Mouse (Mus musculus) heart, postnatal 14 days (tissue): ENCODE data around the gene Cbx8. TPM values are rescaled to one million over a fixed set of nuclear protein-coding genes. Genes with fewer than 3 reads are reported as not detected.

ENCODE experiments used
- DNase-seq, 2 experiments: peaks; one replicate each; pipeline ENCODE4 v3.0.0; 2021 to 2022
- intact Hi-C: fragments of 180-260 bp; cut with DNase I; formaldehyde crosslinking; loops from one replicate; pipeline ENCODE4 v1.15.1; 2025
- total RNA-seq, 2 experiments: library from RNA; stranded (reverse); gene quantifications; 2 replicates each; pipeline ENCODE4 v1.2.3; 2021

The Cbx8 gene
- total RNA-seq, 2 experiments from 2014 or later = 6.0 to 6.1 TPM

DNA sequence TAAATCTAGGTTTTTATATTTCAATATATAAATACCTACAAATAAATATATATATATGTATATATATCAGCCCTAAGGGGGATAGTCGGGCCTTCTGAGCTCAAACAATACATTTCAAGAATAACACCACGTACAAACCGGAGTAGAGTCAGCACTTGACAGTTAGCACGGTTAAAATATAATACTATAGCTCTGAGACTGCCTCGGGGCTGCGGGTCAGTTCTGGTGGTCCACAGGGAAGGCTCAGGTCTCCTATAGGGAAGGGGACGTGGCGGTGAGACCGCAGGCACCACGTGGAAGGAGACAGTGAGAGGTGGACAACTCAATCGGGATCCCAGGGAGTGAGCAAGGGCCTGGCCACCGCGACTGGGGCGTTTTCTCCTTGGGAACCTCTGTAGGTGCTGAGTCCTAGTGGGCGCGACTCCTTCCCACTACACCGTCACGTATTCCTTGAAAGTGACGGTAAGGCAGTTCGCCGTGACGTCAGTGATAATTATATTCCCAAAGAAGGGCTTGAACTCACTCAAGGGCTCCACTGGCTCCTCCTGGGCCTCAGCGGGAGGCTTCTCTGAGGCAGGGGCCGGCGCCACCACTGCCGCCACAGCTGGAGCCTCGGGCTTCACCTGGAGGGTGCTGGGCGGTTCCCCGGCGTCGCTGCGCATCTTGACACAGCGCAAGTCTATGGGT lies 39.8 kb upstream of the Cbx8 start:
- intact Hi-C loops = no loop called here
- no peak for DNase-seq

DNA sequence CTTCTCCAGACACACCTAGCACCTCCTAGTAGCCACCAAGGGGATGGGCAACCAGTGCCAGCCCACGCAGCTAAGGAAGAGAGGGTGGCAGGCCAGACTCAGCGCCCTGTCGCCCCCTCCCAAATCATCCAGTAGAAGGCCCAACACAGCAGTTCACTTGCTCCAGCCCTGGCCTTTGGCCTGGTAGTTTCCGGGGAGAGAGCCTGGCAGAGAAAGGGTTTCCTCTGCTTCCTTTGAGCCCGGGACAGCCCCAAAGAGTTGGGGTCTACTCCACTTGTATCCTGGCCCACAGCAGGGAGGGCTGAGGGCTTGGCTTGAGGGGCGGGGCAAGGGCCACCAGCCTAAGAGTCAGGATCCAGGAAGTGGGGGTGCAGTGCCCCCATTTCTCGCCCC lies 38.7 kb upstream of the Cbx8 start:
- DNase-seq = no peak
- intact Hi-C loops = loop anchor here (2.0 kb wide), 1 partner anchor 19 kb away; no protein-coding TSS in a partner anchor

DNA sequence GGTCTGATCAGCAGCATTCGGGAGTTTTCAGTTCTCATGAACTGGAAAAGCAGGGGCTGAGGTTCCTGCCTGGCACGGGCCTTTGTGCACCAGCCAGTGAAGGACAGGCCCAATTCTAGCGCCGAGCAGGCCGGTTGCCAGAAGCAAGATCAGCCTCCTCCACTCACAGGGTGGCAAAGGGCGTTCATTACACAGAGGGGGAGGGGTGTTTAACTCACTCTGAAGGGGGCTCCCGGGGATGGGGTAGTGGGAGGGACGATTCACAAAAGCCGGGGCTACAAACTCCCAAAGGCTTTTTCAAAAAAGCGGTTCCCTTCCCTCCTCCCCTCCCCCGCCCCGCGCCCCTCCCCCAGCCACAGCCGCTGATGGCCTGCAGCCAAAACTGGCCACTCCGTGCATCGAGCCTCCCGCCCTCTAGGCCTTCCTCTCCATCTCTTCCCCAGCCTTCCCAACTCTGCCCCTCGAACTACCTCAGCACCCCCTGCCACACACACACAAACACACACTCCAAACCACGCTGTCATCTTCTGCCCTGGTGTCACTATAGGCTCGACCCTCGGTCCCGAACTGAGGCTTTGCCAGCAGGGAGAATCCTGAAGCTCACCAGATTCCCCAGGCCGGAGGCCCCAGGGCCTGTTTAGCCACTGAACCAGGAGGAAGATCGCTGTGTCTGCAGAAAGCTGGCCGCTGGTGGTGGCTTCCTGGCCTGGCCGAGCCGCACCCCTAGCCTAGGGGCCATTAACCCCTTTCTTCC lies 38.1 kb upstream of the Cbx8 start:
- DNase-seq = peak; percentile 56 to 76
- intact Hi-C loops = loop anchor here (2.0 kb wide), 1 partner anchor 18 kb away; no protein-coding TSS in a partner anchor

DNA sequence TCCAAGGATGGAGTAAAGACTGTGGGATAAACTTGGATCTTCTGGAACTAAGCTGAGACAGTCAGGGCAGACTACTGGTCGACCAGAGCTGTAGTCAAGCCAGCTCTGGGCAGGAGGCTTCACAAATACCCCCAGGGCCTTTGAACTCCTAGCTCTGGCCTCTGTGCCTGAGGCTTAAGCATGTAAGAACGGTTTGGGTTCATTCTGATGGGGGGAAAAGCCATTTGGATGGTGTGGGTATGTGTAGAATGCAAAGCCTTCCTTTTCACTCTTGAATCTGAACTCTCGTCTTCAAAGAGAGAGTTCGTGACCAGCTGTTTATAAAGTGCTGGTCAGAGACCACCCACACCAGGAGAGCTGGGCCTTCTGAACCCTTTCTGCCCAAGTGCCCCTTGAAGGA lies 37.0 kb upstream of the Cbx8 start:
- no peak for DNase-seq

DNA sequence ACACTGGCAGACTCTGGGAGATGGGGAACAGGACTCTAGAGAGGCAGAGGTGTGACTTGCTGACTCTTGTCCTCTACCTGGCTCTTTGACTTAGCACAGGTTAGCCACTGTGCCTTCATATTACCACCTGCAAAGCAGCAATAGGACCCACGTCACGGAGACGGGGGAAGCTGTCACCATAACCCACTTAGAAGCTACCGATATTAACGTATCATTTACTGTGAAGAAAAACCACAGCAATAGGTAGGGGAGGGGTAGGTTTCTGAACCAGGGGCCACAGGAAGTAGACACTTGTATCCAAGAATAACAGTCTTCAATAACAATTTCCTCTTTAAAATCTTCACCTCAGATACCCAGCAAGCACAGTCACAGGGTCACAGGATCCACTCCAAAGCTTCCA lies 35.0 kb upstream of the Cbx8 start:
- intact Hi-C loops = no loop called here
- DNase-seq = no peak

More for the DNA sequence above, 37.0 kb upstream of the Cbx8 start:
- intact Hi-C loops = loop anchor here (2.0 kb wide), 1 partner anchor 17 kb away; no protein-coding TSS in a partner anchor

DNA sequence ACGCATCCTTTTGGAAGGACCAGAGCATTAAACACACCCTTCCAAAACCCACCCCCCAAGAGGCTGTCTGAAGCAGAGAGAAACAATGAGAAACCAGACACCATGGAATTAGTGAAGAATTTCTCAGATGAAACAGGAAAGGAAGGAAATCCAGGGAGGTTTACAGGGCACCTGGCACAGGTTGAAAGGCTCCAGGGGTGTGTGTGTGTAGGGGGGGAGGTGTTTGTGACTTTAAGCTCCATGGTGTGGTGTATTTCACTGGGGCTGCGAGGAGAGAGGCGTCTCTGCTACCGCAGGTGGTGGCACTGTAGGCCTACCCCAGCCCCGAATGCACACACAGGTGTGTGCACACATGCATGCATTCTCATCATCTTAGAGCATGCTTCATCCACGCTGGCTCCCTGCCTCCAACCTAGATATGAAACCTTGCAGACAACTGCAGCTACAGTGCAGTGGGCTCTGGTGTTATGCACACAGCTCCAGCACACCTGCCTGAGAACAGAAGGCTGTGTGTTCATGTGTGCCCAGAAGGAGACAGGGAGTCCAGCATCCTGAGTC lies 33.2 kb upstream of the Cbx8 start:
- DNase-seq = no peak
- intact Hi-C loops = no loop called here

DNA sequence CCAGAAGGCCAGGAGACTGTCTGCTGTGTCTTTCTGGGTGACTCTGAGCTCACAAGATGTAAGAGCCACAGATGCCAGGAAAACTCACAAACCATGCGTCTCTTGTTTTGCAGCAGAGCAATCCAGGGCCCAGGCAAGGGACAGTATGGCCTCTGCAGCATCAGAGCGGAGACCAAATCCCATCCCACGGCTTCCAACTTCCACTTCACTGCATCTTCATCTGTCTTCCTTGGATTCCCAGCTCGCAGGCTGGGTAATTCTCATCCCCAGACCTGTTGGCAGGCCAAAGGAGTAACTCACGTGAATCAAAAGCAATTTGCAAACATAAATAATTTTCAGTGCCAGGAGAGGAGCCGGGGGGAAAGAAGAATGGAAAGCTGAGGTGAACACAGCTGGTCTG lies 32.2 kb upstream of the Cbx8 start:
- intact Hi-C loops = no loop called here
- DNase-seq = no peak

DNA sequence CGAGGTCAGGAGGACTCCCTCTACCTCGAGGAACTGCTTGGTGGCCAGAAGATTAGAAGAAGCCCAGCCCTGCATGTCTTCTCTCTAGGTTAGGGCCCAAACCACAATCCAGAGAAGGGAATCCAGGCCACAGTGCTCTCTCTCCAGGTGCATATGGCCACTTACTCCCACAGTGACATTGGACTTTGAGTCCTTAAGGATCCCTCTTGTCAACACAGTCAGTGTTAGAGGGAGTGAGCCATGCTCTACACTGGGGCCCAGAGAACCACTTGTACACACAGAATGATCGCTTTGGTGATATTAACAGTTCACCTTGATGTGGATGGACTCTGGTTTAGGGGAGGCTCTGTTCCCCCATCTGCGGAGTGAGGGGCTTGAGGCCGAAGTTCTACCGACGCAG lies 31.5 kb upstream of the Cbx8 start:
- intact Hi-C loops = no loop called here
- DNase-seq = no peak

DNA sequence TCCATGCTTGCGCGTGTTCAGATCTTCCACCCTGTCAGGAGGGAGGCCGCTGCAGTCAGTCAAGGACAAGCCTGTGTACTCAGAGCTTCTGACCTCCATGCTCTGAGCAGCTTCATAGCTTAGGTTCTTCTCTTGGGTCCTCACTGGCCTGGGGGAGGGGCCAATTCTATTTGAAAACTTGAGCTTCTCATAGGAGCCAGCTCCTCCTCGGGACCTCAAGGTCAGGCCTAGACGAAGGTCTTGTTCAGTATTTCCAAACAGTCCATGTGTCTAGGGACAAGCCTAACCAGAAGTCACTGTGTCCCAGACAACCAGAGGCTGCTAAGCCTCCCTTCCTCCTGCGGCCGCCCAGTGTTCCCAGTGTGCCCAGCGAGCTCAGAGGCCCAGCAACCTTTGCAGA lies 26.1 kb upstream of the Cbx8 start:
- DNase-seq = no peak
- intact Hi-C loops = no loop called here

DNA sequence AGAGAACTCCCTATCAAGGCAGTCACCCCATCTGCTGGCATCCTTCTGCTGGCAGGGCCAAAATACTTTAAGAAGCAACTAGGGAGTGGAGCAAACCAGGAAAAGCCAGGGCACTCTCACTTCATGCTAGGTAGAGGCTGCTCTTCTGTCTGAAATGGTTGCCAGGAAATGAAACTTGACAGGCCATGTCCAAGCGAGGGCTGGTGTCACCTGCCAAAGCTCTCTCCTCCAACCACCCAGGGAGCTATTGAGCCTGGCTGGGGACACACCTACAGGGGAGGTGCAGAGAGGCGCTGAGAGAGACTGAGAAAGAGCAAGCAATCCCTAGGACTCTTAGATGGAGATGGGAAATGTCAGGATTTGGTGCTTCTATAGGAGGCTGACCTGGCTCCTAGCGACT lies 18.5 kb upstream of the Cbx8 start:
- intact Hi-C loops = no loop called here

DNA sequence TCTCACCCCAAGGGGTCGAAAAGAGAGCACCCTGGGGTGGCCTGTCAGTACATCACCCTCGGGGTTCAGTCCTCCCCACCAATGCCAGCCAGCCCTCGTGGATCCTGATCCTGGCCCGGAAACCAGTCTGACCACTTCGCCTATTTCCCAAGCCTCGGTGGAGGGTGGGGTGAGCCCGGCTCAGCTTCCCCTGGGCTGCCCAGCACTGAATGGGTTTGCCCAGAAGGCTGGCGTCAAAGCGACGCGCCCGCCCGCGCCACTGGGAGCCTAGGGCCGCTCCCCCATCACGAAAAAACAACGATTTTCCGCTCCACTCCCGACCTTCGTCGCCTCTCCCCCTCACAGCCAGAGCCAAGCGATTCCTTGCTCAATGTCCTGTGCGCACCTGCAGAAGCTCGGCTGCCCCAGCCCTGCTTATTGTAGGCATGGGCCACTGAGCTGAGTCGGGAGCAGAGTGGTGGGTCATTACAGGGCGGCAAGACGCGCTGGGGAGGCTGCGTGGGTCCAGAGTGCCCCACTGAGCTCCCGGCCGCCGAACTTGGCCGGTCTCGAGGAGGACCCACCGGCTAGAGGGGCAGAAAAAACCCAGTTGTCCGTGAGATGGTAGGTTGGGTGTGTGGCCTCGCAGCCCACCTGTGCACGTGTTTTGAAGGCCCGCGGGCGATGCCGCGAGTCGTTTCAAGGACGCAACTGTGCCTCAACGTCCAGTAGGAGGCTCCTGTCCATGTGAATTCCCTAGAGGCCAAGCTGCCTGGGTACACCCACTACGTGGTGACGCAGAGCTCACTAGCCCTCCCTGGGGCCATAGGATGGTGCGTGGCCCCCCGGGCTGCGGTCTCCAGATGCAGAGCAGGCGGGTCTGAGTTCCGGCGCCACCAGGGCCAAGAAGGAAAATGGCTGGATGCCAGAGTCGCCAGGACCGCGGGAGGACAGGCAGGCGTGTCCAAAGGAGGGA lies 17.5 kb upstream of the Cbx8 start:
- peak in 1 of 2 experiments; percentile 42 for DNase-seq
- intact Hi-C loops = no loop called here

More for the DNA sequence above, 18.5 kb upstream of the Cbx8 start:
- no peak for DNase-seq

DNA sequence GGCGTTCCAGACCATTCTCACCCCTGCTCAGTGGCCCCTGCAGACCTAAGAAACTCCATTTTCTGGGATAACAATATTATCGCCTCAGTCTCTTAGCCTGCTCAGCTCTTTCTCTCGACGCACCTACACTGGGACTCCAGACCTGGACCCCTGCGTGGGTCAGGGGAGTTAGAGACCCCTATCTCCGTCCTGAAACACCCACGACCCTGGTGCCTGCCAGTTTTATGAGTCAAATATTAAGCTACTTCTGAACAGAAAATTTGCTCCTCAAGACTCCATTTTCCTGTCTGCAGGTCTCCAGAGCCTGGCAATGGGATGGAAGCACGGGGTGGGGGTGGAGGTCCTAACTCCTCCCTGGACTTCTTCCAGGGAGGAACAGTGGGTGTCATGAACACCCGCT lies 16.5 kb upstream of the Cbx8 start:
- no peak for DNase-seq
- intact Hi-C loops = no loop called here

DNA sequence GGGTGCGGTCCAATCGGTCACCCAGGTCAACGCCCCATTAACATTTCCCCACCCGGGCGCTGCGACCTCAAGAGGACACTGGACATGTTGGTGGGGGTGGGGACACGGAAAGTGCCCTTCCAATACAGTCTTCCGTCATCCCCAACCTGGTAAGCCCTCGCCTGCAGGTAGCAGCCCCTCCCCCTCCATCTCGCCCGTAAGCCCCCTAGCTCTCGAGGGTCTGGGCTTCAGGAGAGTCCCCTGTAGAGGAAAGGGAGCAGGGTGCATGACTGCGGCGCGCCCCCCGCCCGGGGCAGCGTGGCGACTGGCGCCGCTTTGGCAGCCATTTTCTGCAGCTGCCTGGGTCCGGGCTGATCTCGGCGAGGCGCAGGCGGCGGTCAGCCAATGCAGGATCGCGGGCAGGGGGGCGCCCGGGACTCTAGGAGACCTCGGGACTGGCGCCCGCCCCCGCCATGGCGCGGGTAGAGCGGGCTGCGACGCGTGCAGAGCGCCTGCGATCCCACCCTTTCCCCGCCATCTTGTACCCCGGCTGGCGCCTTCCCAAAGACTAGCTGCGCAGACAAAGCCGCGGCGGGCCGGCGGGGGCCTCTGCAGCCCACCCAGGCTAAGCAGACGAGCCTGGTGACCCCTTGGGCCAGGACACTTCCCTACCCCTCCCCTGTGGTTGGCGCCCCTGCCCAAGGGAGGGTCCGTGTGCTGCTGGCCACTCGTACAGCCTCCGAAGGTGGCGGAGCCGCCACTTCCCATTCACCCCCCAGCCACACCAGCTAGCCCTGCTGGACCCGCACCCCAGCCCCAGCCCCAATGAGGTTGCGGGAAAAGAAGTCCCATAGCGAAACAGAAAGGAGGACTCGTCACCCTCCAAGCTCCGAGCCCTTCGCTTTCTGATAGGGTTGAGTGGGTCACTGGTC lies 15.8 kb upstream of the Cbx8 start:
- intact Hi-C loops = no loop called here
- DNase-seq = peak; percentile 68 to 73

DNA sequence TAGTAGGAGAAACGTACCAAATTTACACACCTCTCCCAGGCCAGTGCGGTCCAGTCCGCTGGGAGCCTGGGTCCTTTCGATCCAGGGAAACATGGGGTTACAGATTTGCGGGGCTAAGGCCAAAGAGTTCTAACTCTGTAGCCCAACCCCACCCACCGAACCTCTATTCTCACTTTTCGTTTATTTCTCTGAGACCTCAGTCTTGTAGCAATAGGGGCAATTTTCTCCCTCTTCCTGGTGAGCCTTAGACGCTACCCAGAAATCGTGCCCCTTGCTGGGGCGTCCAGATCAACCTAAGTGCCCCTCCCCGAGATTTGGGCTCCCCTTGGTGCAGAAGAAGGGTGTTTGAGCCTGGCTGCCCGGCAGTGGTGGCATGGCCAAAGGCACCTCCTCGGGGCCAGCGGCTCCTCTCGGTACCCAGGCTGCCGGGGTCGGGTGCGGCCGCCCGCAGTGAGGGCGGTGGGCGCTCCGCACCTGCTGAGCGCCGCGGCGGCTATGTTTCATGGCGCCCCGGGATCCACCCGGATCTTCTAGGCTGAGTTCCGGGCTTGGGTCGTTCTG lies 14.9 kb upstream of the Cbx8 start:
- DNase-seq = no peak

DNA sequence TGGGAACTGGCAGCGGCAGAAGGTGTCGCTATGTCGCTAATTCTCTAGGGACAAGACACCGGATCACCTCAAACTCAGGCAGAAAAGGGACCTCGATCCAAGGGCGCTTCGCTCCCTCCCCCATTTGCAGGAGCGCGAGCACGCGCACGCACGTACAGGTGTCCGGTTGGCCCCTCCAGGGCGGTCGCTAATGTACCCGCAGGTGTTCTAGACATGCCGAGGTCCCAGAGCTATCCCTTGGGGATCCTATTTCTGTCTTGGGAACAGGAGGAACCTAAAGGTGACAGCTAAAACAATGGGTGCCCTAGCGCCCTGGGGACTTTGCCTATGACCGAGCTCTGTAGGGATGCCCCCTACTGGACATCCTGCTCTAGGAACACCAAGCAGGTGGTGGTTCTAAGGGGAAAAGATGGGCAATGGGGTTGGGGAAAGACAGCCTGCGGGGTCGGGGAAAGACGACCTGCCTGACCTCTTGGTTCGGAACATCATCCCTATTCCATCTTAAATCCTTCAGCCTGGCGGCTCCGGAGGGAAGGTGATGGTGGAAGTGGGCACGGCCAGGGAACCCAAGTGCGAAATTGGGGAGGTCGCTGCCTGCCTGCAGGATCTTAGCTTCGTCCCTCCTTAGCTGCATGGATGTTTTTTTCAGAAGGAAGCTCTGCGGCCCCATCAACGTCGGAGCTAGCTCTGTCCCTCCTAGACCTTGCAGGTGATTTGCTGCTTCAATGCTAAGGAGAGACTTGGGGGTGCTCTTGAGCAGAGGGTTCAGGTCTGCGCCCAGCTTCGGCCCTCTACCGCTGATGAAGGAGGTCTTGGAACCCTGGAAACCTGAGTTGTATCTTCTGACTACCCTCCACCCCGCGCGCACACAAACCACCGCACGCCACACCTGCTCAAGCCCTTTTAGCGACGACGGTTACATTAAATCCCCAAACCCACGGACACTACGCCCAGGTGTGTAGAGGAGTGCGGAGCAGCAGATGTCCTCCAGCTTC lies 13.9 kb upstream of the Cbx8 start:
- intact Hi-C loops = loop anchor here (1.0 to 5.0 kb wide), 2 partner anchors 36 to 73 kb away; no protein-coding TSS in a partner anchor

More for the DNA sequence above, 14.9 kb upstream of the Cbx8 start:
- intact Hi-C loops = loop anchor here (1.0 kb wide), 1 partner anchor 35 kb away; no protein-coding TSS in a partner anchor

DNA sequence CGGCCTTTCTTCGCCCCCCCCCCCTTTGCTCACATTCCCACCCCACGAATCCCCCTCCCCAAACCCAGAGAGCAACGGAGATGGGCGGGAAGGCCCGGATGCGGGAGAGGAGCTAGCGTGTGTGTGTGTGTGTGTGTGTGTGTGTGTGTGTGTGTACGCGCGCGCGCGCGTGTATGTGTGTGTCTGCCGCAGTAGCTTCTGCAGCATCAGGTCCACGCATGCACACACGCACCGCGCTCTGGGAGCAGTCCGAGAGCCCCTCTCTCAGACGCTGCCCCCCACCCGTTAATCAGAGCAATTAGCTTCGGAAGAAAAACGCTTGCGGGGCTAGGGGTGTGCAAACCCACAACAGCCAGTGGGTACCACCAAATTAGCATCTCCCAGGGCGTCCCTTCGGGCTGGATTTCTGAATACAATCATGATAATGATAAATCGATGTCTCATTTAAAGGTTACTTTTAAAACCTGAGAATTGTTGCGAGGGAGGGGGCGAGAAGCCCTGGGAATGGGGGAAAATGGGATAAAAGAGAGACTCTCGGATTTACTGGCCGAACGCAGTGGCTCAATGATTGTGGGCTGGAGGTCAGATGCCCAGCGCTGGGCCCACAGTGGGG lies 13.1 kb upstream of the Cbx8 start:
- DNase-seq = no peak
- intact Hi-C loops = loop anchor here (5.0 kb wide), 1 partner anchor 73 kb away; no protein-coding TSS in a partner anchor

More for the DNA sequence above, 13.9 kb upstream of the Cbx8 start:
- peak in 1 of 2 experiments; percentile 57 for DNase-seq

DNA sequence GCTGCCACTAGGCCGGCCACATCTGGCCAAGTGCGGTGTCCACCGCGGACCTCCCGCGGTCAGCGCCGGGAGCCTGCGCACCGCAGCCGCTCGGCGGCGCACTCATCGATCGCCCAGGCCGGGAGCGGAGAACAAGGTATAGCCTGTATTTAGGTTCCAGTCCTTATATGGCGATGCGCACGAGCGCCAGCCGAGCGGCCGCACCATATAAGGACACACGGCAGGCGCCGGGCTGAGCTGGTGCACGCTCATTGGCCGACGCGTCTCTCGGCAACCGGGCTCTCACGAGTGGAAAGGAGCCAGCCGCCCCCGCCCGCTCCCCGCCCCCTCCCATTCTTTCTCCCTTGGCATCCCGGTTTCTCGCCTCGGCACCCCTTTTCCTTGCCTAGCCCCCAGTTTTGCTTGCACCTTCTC lies 12.5 kb upstream of the Cbx8 start:
- intact Hi-C loops = loop anchor here (5.0 kb wide), 1 partner anchor 74 kb away; no protein-coding TSS in a partner anchor
- DNase-seq = peak; percentile 78 to 80
